Mouse (Mus musculus) heart, postnatal 0 days (tissue): ENCODE measurements around the gene Gm49395.

Experiments used
- CTCF ChIP-seq: IDR thresholded peaks from 2 replicates; pipeline ENCODE4 v1.5.1; 2016; ENCODE audit warnings: antibody characterized with exemption, control low read depth, low read depth
- EP300 ChIP-seq: IDR thresholded peaks from 2 replicates; pipeline ENCODE4 v1.6.1; 2016; ENCODE audit warnings: antibody characterized with exemption, low read depth

DNA sequence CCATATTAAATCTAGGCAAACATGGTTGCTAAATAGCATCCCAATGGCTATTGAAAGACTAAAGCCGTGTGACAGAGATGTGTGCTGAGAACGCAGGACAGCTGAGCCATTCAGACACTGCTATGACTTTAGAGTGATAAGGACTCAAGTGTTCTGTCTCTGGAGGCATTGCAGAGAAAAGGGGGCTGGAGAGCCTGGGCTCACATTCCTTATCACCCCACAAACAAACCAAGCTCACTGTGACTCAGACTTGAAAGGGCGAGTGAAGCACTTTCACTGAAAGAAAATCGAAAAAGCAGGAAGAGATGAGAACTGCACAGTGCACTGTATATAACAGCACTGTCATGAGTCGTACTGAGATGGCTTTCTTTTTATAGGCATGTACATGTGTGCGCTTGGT lies 96.4 kb downstream of the Gm49395 start:
- TF ChIP-seq CTCF (no peak), EP300 (no peak)
